Mouse (Mus musculus): ENCODE data around the gene Osgin1. TPM values are rescaled to one million over a fixed set of nuclear protein-coding genes. Genes with fewer than 3 reads are reported as not detected.

Osgin1 gene
- polyA plus RNA-seq, 1 experiment from 2014 or later, result 0.14 TPM

DNA sequence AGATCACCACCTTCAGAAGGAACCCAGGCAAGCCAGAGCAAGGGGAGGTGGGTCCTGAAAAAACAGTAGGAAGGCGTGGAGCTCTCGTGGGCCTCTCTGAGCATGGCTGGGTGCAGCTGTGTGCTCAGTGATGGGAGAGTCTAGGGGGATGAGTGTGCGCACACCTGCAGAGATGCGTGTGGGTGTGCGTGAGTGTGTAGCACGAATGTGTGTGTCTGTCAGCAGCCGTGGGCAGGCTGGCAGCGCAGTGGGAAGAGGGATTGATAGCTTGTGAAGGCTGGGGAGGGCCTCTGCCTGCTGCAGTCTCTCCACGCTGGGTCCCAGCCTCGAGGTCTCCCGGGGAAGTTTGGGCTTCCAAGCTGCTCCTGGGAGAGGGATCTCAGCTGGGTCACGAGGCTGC lies 15.7 kb downstream of the Osgin1 start:
- no peak for ATAC-seq (ENCODE audit: low FRiP score)
- Histone ChIP-seq H3K4me3 (no peak overlapping the region), H3K4me2 (replicated peaks) (no peak overlapping the region), H3K27me3 (peaks cover 38% of the 10 kb centered on the region), H3K9ac (no peak overlapping the region), H3K27ac (no peak overlapping the region), H3K4me1 (peaks cover 20% of the 10 kb centered on the region), H3K36me3 (no peaks in the 10 kb centered on the region), H3K9me3 (replicated peaks) (no peaks in the 10 kb centered on the region)
- WGBS, result 74% methylated on average over 12 of the region's 12 CpGs

DNA sequence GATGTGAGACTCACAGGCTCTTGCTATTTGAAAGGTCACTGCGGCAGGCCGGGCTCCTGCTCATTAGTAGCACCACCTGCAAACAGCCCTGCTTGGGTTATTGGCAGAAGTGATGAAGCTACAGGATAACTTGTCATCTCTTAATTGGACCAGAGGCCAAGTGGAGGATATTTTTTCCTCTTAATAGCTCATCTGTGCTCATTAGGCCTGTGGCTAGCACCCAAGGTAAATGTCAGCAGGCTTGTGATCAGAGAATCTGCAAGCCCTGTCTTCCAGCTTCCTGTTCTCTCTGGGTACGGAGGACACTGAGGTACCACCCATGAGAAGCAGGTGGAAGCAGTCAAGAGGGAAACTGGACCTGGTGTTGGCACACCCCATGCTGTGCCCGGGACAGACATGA lies 17.2 kb downstream of the Osgin1 start:
- no peak overlapping the region for H3K27ac ChIP-seq
- no peak overlapping the region for H3K4me2 ChIP-seq (replicated peaks)
- WGBS, result 80% methylated on average over 4 of the region's 4 CpGs
- H3K9me3 ChIP-seq (replicated peaks), result no peaks in the 10 kb centered on the region
- no peak overlapping the region for H3K4me3 ChIP-seq
- no peak for ATAC-seq (ENCODE audit: low FRiP score)
- H3K4me1 ChIP-seq, result peaks cover 19% of the 10 kb centered on the region
- peaks cover 29% of the 10 kb centered on the region for H3K27me3 ChIP-seq
- no peak overlapping the region for H3K9ac ChIP-seq
- H3K36me3 ChIP-seq, result no peaks in the 10 kb centered on the region

DNA sequence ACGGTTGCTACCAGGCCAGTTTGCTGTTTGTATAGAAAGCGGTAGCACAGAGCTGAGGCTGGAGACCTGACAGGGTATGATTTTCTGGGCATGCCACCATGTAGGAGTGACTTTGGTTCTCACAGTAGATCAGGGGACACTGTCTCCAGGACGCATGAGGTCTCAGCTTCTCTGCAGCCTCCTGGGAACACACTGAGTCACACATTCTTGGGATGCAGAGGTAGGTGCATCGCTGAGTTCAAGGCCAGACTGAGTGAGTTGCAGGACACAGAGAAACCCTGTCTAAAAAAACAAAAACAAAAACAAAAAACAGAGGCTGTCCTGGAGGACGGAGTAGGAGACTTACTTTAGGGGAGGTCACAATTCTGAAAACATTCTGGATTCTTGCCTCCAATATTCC lies 19.0 kb downstream of the Osgin1 start:
- Histone ChIP-seq H3K9me3 (replicated peaks) (no peaks in the 10 kb centered on the region), H3K36me3 (no peaks in the 10 kb centered on the region), H3K4me3 (no peak overlapping the region), H3K4me2 (replicated peaks) (no peak overlapping the region), H3K4me1 (peaks cover 10% of the 10 kb centered on the region), H3K9ac (no peak overlapping the region), H3K27me3 (peaks cover 20% of the 10 kb centered on the region), H3K27ac (no peak overlapping the region)
- no peak for ATAC-seq (ENCODE audit: low FRiP score)
- 85% methylated on average over 5 of the region's 5 CpGs for whole genome bisulfite sequencing

DNA sequence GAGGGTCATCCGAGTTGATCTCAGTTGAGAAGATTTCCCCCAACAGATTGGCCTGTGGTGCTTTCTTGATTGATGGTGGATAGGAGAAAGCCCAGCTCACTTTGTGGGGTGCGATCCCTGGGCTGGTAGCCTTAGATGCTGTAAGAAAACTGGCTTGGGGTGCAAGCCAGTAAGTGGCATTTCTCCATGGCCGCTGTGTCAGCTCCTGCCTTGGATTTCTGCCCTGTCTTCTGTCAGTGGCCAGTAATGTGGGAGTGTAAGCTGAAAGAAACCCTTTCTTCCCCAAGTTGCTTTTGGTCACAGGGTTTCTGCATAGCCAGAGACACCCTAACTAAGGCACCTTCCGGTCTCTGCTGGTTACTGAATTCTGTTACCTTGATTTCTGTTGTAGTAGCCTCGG lies 22.1 kb downstream of the Osgin1 start:
- Histone ChIP-seq H3K27me3 (no peaks in the 10 kb centered on the region), H3K4me2 (replicated peaks) (no peak overlapping the region), H3K4me1 (peaks cover 7% of the 10 kb centered on the region), H3K9me3 (replicated peaks) (no peaks in the 10 kb centered on the region), H3K4me3 (no peak overlapping the region), H3K9ac (no peak overlapping the region), H3K27ac (no peak overlapping the region), H3K36me3 (no peaks in the 10 kb centered on the region)
- WGBS, result 86% methylated on average over 5 of the region's 5 CpGs
- ATAC-seq (ENCODE audit: low FRiP score), result no peak

DNA sequence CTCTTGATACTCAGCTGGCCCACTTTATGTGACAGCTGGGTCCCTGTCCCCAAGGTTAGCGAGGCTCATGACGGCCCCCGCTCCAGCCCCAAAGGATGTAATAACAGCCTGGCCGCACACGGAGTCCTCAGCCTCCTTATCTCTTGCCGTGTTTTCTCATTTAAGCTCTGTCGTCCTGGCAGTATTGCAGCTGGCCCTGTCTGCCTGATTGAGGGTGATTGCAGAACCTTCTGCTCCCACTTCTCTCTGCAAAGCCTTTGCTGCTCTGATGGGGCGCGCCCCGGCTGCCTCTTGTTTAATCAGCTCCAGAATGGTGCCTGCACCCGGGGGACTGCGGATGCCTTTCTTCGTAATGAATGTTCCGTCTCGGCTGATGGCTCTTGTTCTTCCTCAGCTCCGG lies 25.8 kb downstream of the Osgin1 start:
- ATAC-seq (ENCODE audit: low FRiP score), result peak; percentile 70
- H3K4me2 ChIP-seq (replicated peaks), result peak overlapping the region; percentile 19; the same call in 1 of the 2 replicates
- no peak overlapping the region for H3K9ac ChIP-seq
- H3K27me3 ChIP-seq, result 0 out of 2 replicates have a peak, but pooled peaks cover under 1% of the 10 kb centered on the region
- 23% methylated on average over 16 of the region's 16 CpGs for WGBS
- no peak overlapping the region for H3K4me3 ChIP-seq
- peak overlapping the region; percentile 77 for H3K27ac ChIP-seq
- H3K4me1 ChIP-seq, result peaks cover 29% of the 10 kb centered on the region
- no peaks in the 10 kb centered on the region for H3K36me3 ChIP-seq
- H3K9me3 ChIP-seq (replicated peaks), result no peaks in the 10 kb centered on the region

DNA sequence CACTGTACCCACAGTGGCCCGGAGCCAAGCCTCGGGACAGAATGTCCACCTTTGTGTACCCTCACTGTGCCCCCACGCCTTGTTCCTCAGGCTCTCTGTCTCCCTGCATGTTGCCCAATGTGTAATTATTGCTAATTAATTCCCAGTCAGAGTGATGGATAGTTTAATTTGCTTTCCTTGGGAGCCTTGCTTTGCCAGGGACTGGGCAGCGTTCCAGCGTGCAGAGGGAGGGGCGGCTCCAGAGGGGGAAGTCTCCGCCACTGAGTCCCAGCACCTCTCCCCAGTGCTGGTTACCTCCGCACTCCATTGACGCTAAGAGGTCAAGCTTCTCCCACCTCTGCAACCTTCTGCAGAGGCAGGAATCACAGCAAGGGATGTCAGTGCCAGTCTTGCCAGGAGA lies 27.4 kb downstream of the Osgin1 start:
- peak; percentile 41; the same call in 1 of the 2 replicates for ATAC-seq (ENCODE audit: low FRiP score)
- Histone ChIP-seq H3K36me3 (no peaks in the 10 kb centered on the region), H3K4me3 (no peak overlapping the region), H3K27ac (peak overlapping the region; percentile 77), H3K9ac (no peak overlapping the region), H3K4me1 (peaks cover 45% of the 10 kb centered on the region), H3K27me3 (peaks cover 16% of the 10 kb centered on the region), H3K9me3 (replicated peaks) (no peaks in the 10 kb centered on the region), H3K4me2 (replicated peaks) (no peak overlapping the region)
- WGBS, result 45% methylated on average over 9 of the region's 9 CpGs

DNA sequence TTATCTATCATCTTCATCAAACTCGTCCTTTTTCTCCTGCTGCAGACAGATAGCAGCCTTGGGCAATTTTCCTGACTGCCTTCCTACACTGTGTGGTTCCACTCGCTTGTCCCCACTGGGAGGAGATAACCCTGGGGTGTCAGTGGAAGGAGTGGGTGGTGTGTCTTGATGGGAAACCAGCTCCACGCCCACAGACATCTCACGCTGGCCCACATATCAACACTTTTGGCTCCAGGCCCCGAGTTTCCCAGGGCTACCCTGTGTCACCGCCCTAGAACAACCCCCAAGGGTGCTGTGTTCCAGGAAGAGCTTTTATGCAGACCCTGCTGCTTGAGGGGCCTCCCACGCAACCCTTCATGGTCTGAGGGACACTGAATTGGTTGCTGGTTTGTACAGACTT lies 29.8 kb downstream of the Osgin1 start:
- Histone ChIP-seq H3K4me1 (peaks cover 53% of the 10 kb centered on the region), H3K4me3 (no peak overlapping the region), H3K9me3 (replicated peaks) (no peaks in the 10 kb centered on the region), H3K36me3 (no peaks in the 10 kb centered on the region), H3K9ac (no peak overlapping the region), H3K27me3 (peaks cover 17% of the 10 kb centered on the region), H3K27ac (no peak overlapping the region), H3K4me2 (replicated peaks) (no peak overlapping the region)
- WGBS, result 38% methylated on average over 7 of the region's 7 CpGs
- no peak for ATAC-seq (ENCODE audit: low FRiP score)

DNA sequence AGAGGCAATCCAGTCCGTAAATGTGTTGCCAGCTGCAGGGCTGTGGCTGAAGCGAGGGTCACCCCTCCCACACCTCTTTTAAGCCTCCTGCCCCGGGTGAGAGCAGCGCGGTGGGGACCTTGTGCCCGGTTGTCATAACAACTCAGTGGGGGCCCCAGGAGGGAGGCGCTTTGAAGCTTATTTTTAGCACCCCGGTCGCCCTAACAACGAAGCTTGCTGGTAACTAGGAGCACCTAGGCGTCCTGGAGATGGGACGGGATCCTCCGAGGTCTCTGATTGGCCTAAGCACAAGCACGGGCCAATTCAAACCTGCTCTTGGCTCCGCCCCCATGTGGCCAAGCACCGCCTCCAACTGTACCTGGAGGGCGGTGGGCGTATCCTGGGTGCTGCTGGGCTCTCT lies 32.2 kb downstream of the Osgin1 start:
- ATAC-seq (ENCODE audit: low FRiP score), result peak; percentile 33; the same call in 1 of the 2 replicates
- peaks cover 17% of the 10 kb centered on the region for H3K27me3 ChIP-seq
- 0 out of 2 replicates have a peak overlapping the region, but pooled peaks have one; percentile 57 for H3K27ac ChIP-seq
- no peak overlapping the region for H3K4me3 ChIP-seq
- WGBS, result 4% methylated on average over 18 of the region's 18 CpGs
- no peaks in the 10 kb centered on the region for H3K36me3 ChIP-seq
- H3K9me3 ChIP-seq (replicated peaks), result no peaks in the 10 kb centered on the region
- H3K4me2 ChIP-seq (replicated peaks), result peak overlapping the region; percentile 27
- H3K9ac ChIP-seq, result peak overlapping the region; percentile 1; the same call in 1 of the 2 replicates
- H3K4me1 ChIP-seq, result peaks cover 46% of the 10 kb centered on the region

DNA sequence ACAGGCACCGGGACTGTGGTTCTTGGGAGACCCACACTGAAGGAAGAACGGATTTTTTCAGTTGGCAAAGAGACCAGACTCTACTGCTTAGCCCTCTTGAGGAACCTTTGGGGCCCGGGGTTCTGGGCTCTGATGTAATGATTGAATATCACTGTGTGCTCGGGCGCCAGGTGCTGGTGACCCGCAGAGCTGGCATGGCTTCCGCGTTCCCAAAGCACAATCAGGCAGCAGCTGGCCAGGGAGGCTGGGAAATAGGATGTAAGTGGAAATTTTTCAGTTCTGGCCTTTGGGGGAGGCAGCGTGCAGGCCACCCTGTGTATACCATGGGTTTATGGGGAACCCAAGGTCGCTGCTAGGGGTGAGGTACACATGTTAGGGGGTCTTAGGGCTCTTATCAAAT lies 32.9 kb downstream of the Osgin1 start:
- Histone ChIP-seq H3K4me1 (peaks cover 39% of the 10 kb centered on the region), H3K4me2 (replicated peaks) (0 out of 2 replicates have a peak overlapping the region, but pooled peaks have one; percentile 27), H3K27me3 (peaks cover 17% of the 10 kb centered on the region), H3K36me3 (no peaks in the 10 kb centered on the region), H3K4me3 (no peak overlapping the region), H3K9me3 (replicated peaks) (no peaks in the 10 kb centered on the region), H3K9ac (no peak overlapping the region), H3K27ac (peak overlapping the region; percentile 57)
- 66% methylated on average over 10 of the region's 10 CpGs for WGBS
- no peak for ATAC-seq (ENCODE audit: low FRiP score)

DNA sequence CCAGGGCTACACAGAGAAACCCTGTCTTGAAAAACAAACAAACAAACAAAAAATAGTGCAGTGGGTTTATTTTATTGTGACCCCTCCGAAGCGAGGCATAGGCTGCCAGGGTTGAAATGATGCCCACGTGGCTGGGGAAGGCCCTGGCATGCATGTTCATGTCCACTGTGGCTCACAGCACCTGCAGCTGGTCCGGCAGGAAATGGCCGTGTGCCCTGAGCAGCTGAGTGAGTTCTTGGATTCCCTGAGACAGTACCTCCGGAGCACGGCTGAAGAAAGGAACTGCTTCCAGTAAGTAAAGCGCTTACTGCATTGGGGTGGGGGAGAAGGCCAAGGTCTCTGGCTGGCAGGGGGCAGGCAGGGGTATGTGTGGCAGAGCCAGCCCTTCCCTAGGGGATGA lies 34.2 kb downstream of the Osgin1 start:
- H3K27ac ChIP-seq, result no peak overlapping the region
- WGBS, result 88% methylated on average over 8 of the region's 8 CpGs
- H3K27me3 ChIP-seq, result peaks cover 18% of the 10 kb centered on the region
- no peaks in the 10 kb centered on the region for H3K36me3 ChIP-seq
- no peak for ATAC-seq (ENCODE audit: low FRiP score)
- H3K9me3 ChIP-seq (replicated peaks), result no peaks in the 10 kb centered on the region
- no peak overlapping the region for H3K4me2 ChIP-seq (replicated peaks)
- H3K9ac ChIP-seq, result no peak overlapping the region
- no peak overlapping the region for H3K4me3 ChIP-seq
- peaks cover 37% of the 10 kb centered on the region for H3K4me1 ChIP-seq

DNA sequence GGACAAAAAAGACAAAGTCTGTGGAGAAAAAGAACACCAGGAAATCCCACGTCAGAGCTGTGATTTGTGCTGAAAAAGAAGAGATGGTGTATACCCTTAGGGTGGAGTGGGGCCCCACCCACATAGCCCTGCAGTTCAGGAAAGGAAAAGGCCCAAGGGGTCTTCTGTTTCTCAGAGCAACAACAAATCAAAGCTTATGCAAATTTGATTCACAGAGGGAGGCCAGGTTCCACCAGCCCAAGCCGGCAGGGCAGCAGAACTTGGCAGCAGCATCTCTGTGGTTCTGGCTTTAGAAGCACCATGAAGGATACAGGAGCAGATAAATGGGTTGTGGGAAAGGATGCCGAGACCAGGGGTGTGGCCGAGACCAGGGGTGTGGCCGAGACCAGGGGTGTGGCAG lies 44.8 kb downstream of the Osgin1 start:
- Histone ChIP-seq H3K27ac (no peak overlapping the region), H3K36me3 (no peaks in the 10 kb centered on the region), H3K4me3 (no peak overlapping the region), H3K4me1 (0 out of 2 replicates have a peak, but pooled peaks cover 4% of the 10 kb centered on the region), H3K27me3 (0 out of 2 replicates have a peak, but pooled peaks cover 3% of the 10 kb centered on the region), H3K9me3 (replicated peaks) (no peaks in the 10 kb centered on the region), H3K9ac (no peak overlapping the region), H3K4me2 (replicated peaks) (no peak overlapping the region)
- 24% methylated on average over 5 of the region's 5 CpGs for WGBS
- ATAC-seq (ENCODE audit: low FRiP score), result no peak

DNA sequence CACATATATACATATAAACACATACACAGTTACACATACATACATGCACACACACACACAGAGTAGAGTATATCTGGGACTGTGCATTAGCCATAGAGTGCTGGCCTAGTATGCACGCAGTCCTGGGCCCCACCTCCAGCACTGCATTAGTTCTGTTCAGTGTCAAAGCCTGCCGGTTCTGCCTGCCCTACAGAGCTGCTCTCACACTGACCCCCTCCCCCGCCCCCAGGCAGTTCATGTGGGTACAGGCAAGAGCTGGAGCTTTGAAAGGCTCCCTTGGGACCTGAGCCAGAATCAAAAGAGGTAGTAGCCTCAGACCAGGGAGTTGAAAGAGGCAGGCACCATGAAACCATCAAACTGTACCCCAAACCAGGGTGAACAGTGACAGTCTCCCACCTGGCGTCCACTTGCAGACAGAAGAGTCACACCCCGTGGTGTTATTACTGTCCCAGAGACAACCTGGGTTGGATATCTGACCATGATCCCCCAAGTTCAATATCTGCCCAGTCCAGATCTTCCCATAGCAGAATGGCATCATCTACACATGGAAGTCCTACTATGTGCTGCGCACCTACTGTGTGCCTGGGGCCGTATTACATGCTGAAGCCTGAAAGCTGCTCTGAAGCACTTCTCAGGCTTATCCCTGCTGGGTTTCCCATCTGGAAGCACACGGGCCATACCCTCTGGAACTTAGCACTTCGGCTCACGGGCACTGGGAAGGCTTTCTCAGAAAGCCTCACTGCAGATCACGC lies 50.4 kb downstream of the Osgin1 start:
- H3K4me2 ChIP-seq (replicated peaks), result no peak overlapping the region
- 83% methylated on average over 11 of the region's 11 CpGs for WGBS
- no peak for ATAC-seq (ENCODE audit: low FRiP score)
- H3K9me3 ChIP-seq (replicated peaks), result no peaks in the 10 kb centered on the region
- H3K4me1 ChIP-seq, result no peaks in the 10 kb centered on the region
- no peak overlapping the region for H3K4me3 ChIP-seq
- H3K36me3 ChIP-seq, result no peaks in the 10 kb centered on the region
- 0 out of 2 replicates have a peak, but pooled peaks cover 4% of the 10 kb centered on the region for H3K27me3 ChIP-seq
- no peak overlapping the region for H3K9ac ChIP-seq
- H3K27ac ChIP-seq, result no peak overlapping the region

DNA sequence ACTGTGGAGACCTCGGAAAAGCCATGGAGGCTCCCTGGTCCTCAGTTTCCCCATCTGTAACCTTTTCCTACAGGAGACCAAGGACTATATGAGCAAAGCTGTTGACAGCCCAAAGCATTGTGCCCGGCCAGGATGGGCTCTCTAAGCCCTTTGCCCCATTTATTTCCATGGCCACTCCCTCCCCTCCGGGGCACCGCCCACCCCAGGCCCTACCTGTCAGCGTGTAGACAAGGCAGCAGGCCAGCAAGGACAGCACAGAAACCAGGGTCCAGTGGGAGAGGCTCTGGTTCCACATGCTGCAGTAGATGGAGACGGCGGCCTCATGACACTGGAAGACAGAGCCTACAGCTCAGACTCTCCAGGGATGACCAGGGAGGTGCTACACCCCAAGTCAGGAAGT lies 53.2 kb downstream of the Osgin1 start:
- no peak overlapping the region for H3K4me2 ChIP-seq (replicated peaks)
- no peak overlapping the region for H3K27ac ChIP-seq
- H3K27me3 ChIP-seq, result 0 out of 2 replicates have a peak, but pooled peaks cover 9% of the 10 kb centered on the region
- H3K9ac ChIP-seq, result no peak overlapping the region
- H3K9me3 ChIP-seq (replicated peaks), result no peaks in the 10 kb centered on the region
- H3K36me3 ChIP-seq, result no peaks in the 10 kb centered on the region
- WGBS, result 83% methylated on average over 7 of the region's 7 CpGs
- ATAC-seq (ENCODE audit: low FRiP score), result no peak
- peaks cover 13% of the 10 kb centered on the region; the same call in 1 of the 2 replicates for H3K4me1 ChIP-seq
- H3K4me3 ChIP-seq, result no peak overlapping the region

Data from hindbrain, embryonic 12.5 days (tissue).